Mouse (Mus musculus) hindbrain, postnatal 0 days (tissue): ENCODE data around the gene Cst9. TPM values are rescaled to one million over a fixed set of nuclear protein-coding genes. Genes with fewer than 3 reads are reported as not detected.

Source experiments
- ATAC-seq: fragments of 200-750 bp; cut with Nextera tagmentation; 2 replicates; pipeline ENCODE4 v1.8.0; 2017; ENCODE audit warnings: mild to moderate bottlenecking, moderate TSS enrichment, moderate library complexity
- DNase-seq: peaks from one replicate; pipeline ENCODE4 v3.0.0-alpha.2; 2015; ENCODE audit warnings: low spot score
- H3K27ac ChIP-seq: fragments of 300-500 bp; sonication (generic); 2 replicates; pipeline ENCODE4 v1.5.1; 2014; ENCODE audit warnings: mild to moderate bottlenecking
- H3K27me3 ChIP-seq: fragments of 300-500 bp; sonication (generic); 2 replicates; pipeline ENCODE4 v1.6.1; 2014; ENCODE audit warnings: low read length, mixed read lengths; ENCODE audit not compliant: insufficient read depth
- H3K36me3 ChIP-seq: fragments of 300-500 bp; sonication (generic); 2 replicates; pipeline ENCODE4 v1.6.1; 2014; ENCODE audit warnings: low read length, mixed read lengths; ENCODE audit not compliant: insufficient read depth
- H3K4me1 ChIP-seq: fragments of 300-500 bp; sonication (generic); 2 replicates; pipeline ENCODE4 v1.6.1; 2014; ENCODE audit warnings: antibody characterized with exemption, low read length, mixed read lengths; ENCODE audit not compliant: insufficient read depth
- H3K4me2 ChIP-seq: fragments of 300-500 bp; sonication (generic); 2 replicates; pipeline ENCODE4 v1.6.1; 2014; ENCODE audit warnings: low read depth, mild to moderate bottlenecking, low read length, moderate library complexity, mixed read lengths
- H3K4me3 ChIP-seq: fragments of 300-500 bp; sonication (generic); 2 replicates; pipeline ENCODE4 v1.5.1; 2014; ENCODE audit warnings: low read length
- H3K9ac ChIP-seq: fragments of 300-500 bp; sonication (generic); replicated peaks from 2 replicates; pipeline ENCODE4 v1.6.1; 2014; ENCODE audit warnings: mild to moderate bottlenecking, low read length, moderate library complexity, mixed read lengths
- H3K9me3 ChIP-seq: fragments of 300-500 bp; sonication (generic); 2 replicates; pipeline ENCODE4 v1.6.1; 2016; ENCODE audit warnings: low read length, mixed read lengths
- CTCF ChIP-seq: IDR thresholded peaks from 2 replicates; pipeline ENCODE4 v1.5.1; 2016; ENCODE audit warnings: antibody characterized with exemption, control low read depth, low read depth
- WGBS: fragments of 180-500 bp; shearing (Covaris S2); extraction: QIAGEN DNeasy Blood & Tissue Kit; methylation state at CpG from one replicate; pipeline ENCODE4 v1.1.7; 2014; 5-methylcytosine and 5-hydroxymethylcytosine counted together
- polyA plus RNA-seq: library from polyadenylated mRNA; unstranded; fragments of >200 nt; fragmentation: Nextera tagmentation; extraction: Ambion mirVana; gene quantifications from 2 replicates; pipeline ENCODE4 v1.2.1, GENCODE M21; 2015
- total RNA-seq: library from RNA; depleted of rRNA; stranded (reverse); fragments of >200 nt; gene quantifications from 2 replicates; pipeline ENCODE4 v1.2.3, GENCODE M21; 2014

The Cst9 gene
- total and polyA plus RNA-seq, 2 experiments from 2014 or later: not detected

- Histone ChIP-seq H3K4me2 (no peak overlapping the region), H3K4me1 (no peaks in the 10 kb centered on the region), H3K9ac (no peak overlapping the region), H3K27me3 (no peaks in the 10 kb centered on the region), H3K27ac (no peak overlapping the region), H3K36me3 (no peaks in the 10 kb centered on the region), H3K4me3 (no peak overlapping the region), H3K9me3 (no peaks in the 10 kb centered on the region)
- TF ChIP-seq CTCF: no peak
- peak; percentile 67; the same call in 1 of the 2 replicates for ATAC-seq
- DNase-seq: peak; percentile 31
Observed at GRCm38 (mm10) chr2:148861693-148862092, 26.7 kb downstream of the Cst9 start.

- Histone ChIP-seq H3K4me2 (no peak within 1 kb of the TSS), H3K9me3 (no peaks in the 10 kb centered on the region), H3K4me1 (no peaks in the 10 kb centered on the region), H3K9ac (no peak within 1 kb of the TSS), H3K27me3 (no peaks in the 10 kb centered on the region), H3K4me3 (no peak within 1 kb of the TSS), H3K36me3 (no peaks in the 10 kb centered on the region), H3K27ac (no peak within 1 kb of the TSS)
- 68% methylated on average over 2 of the region's 2 CpGs for WGBS
- no peak for TF ChIP-seq CTCF
- DNase-seq: no peak
- ATAC-seq: no peak
Observed at GRCm38 (mm10) chr2:148864966-148865365, 30.0 kb downstream of the Cst9 start, which contains the start of gene 9230104L09Rik. 9230104L09Rik (minus strand) TSS chr2:148865038.

GRCm38 (mm10) chr2:148868959-148869358 lies 34.0 kb downstream of the Cst9 start:
- 67% methylated on average over 1 of the region's 1 CpGs for WGBS
- H3K9ac ChIP-seq: no peak overlapping the region
- H3K27me3 ChIP-seq: no peaks in the 10 kb centered on the region
- H3K36me3 ChIP-seq: peaks cover 13% of the 10 kb centered on the region
- no peaks in the 10 kb centered on the region for H3K9me3 ChIP-seq
- DNase-seq (no peak), ATAC-seq (no peak)
- no peak overlapping the region for H3K27ac ChIP-seq
- no peak overlapping the region for H3K4me2 ChIP-seq
- peaks cover 12% of the 10 kb centered on the region for H3K4me1 ChIP-seq
- TF ChIP-seq CTCF: no peak
- no peak overlapping the region for H3K4me3 ChIP-seq

GRCm38 (mm10) chr2:148870526-148870925 lies 35.6 kb downstream of the Cst9 start:
- peaks cover 13% of the 10 kb centered on the region for H3K36me3 ChIP-seq
- 85% methylated on average over 3 of the region's 3 CpGs for WGBS
- no peak overlapping the region for H3K27ac ChIP-seq
- no peaks in the 10 kb centered on the region for H3K27me3 ChIP-seq
- H3K4me1 ChIP-seq: peaks cover 16% of the 10 kb centered on the region
- no peak overlapping the region for H3K4me3 ChIP-seq
- H3K9ac ChIP-seq: no peak overlapping the region
- DNase-seq: no peak
- no peak for ATAC-seq
- no peak for TF ChIP-seq CTCF
- no peaks in the 10 kb centered on the region for H3K9me3 ChIP-seq
- H3K4me2 ChIP-seq: no peak overlapping the region

GRCm38 (mm10) chr2:148872860-148873259 lies 37.9 kb downstream of the Cst9 start:
- Histone ChIP-seq H3K9me3 (no peaks in the 10 kb centered on the region), H3K9ac (peak overlapping the region; percentile 94; the same call in 1 of the 2 replicates), H3K4me3 (peak overlapping the region; percentile 93), H3K4me1 (peaks cover 16% of the 10 kb centered on the region), H3K36me3 (peaks cover 13% of the 10 kb centered on the region), H3K27me3 (no peaks in the 10 kb centered on the region), H3K27ac (peak overlapping the region; percentile 45), H3K4me2 (peak overlapping the region; percentile 67)
- TF ChIP-seq CTCF: no peak
- 67% methylated on average over 4 of the region's 4 CpGs for WGBS
- DNase-seq (no peak), ATAC-seq (no peak)

GRCm38 (mm10) chr2:148874224-148874616 lies 39.3 kb downstream of the Cst9 start:
- peak overlapping the region; percentile 93 for H3K4me3 ChIP-seq
- H3K9ac ChIP-seq: peak overlapping the region; percentile 94
- 38% methylated on average over 3 of the region's 3 CpGs for WGBS
- DNase-seq (no peak), ATAC-seq (peak; percentile 11; the same call in 1 of the 2 replicates)
- no peak for TF ChIP-seq CTCF
- no peaks in the 10 kb centered on the region for H3K9me3 ChIP-seq
- H3K27me3 ChIP-seq: no peaks in the 10 kb centered on the region
- peak overlapping the region; percentile 67 for H3K4me2 ChIP-seq
- peaks cover 13% of the 10 kb centered on the region for H3K36me3 ChIP-seq
- peak overlapping the region; percentile 91; the same call in 1 of the 2 replicates for H3K27ac ChIP-seq
- peaks cover 16% of the 10 kb centered on the region for H3K4me1 ChIP-seq

GRCm38 (mm10) chr2:148874617-148875334 lies 39.8 kb downstream of the Cst9 start:
- Histone ChIP-seq H3K4me3 (peak overlapping the region; percentile 93), H3K4me2 (peak overlapping the region; percentile 67), H3K27me3 (no peaks in the 10 kb centered on the region), H3K27ac (peak overlapping the region; percentile 91), H3K4me1 (peaks cover 16% of the 10 kb centered on the region), H3K9me3 (no peaks in the 10 kb centered on the region), H3K36me3 (peaks cover 13% of the 10 kb centered on the region), H3K9ac (peak overlapping the region; percentile 94)
- TF ChIP-seq CTCF: no peak
- peak; percentile 77 for DNase-seq
- under 1% methylated on average over 34 of the region's 34 CpGs for whole genome bisulfite sequencing
- ATAC-seq: peak; percentile 74
